Mouse (Mus musculus) embryonic facial prominence, embryonic 11.5 days (tissue): ENCODE results near the gene Il18rap. TPM values are rescaled to one million over a fixed set of nuclear protein-coding genes. Genes with fewer than 3 reads are reported as not detected.
A peak's percentile ranks its signal among the peaks of the same experiment; 100 is the strongest.
"Not testable (repeated sequence)": the region's sequence is repeated elsewhere in the genome, so short reads cannot be mapped to it uniquely, and the experiment has no call there.

Source experiments
- ATAC-seq: fragments of 200-750 bp; cut with Nextera tagmentation; replicated peaks from 2 replicates; pipeline ENCODE4 v1.8.0; 2017; ENCODE audit warnings: low read depth; ENCODE audit not compliant: insufficient number of reproducible peaks, low FRiP score, low TSS enrichment
- DNase-seq: peaks from one replicate; pipeline ENCODE4 v3.0.0-alpha.2; 2015; ENCODE audit warnings: low spot score
- H3K27ac ChIP-seq: fragments of 300-500 bp; sonication (generic); replicated peaks from 2 replicates; pipeline ENCODE4 v1.5.1; 2014; ENCODE audit warnings: mild to moderate bottlenecking, low read depth, low read length, control low read depth
- H3K27me3 ChIP-seq: fragments of 300-500 bp; sonication (generic); 2 replicates; pipeline ENCODE4 v1.6.1; 2014; ENCODE audit warnings: mild to moderate bottlenecking, low read length, moderate library complexity, mixed read lengths; ENCODE audit not compliant: control insufficient read depth, insufficient read depth
- H3K36me3 ChIP-seq: fragments of 300-500 bp; sonication (generic); replicated peaks from 2 replicates; pipeline ENCODE4 v1.6.1; 2014; ENCODE audit warnings: low read depth, mild to moderate bottlenecking, low read length, moderate library complexity, mixed read lengths; ENCODE audit not compliant: control insufficient read depth, insufficient read depth
- H3K4me1 ChIP-seq: fragments of 300-500 bp; sonication (generic); 2 replicates; pipeline ENCODE4 v1.6.1; 2014; ENCODE audit warnings: low read length, mixed read lengths; ENCODE audit not compliant: control insufficient read depth, insufficient read depth
- H3K4me2 ChIP-seq: fragments of 300-500 bp; sonication (generic); 2 replicates; pipeline ENCODE4 v1.6.1; 2014; ENCODE audit warnings: low read depth, mild to moderate bottlenecking, control low read depth, low read length, moderate library complexity
- H3K4me3 ChIP-seq: fragments of 300-500 bp; sonication (generic); 2 replicates; pipeline ENCODE4 v1.5.1; 2014; ENCODE audit warnings: low read depth, low read length, control low read depth
- H3K9ac ChIP-seq: fragments of 300-500 bp; sonication (generic); replicated peaks from 2 replicates; pipeline ENCODE4 v1.6.1; 2014; ENCODE audit warnings: mild to moderate bottlenecking, control low read depth, low read length
- H3K9me3 ChIP-seq: fragments of 300-500 bp; sonication (generic); replicated peaks from 2 replicates; pipeline ENCODE4 v1.6.1; 2016; ENCODE audit warnings: mild to moderate bottlenecking, low read length, inconsistent platforms, mixed read lengths; ENCODE audit not compliant: control insufficient read depth
- WGBS: fragments of 180-500 bp; shearing (Covaris S2); extraction: QIAGEN DNeasy Blood & Tissue Kit; methylation state at CpG from one replicate; pipeline ENCODE4 v1.1.7; 2014; 5-methylcytosine and 5-hydroxymethylcytosine counted together
- polyA plus RNA-seq: library from polyadenylated mRNA; unstranded; fragments of >200 nt; fragmentation: Nextera tagmentation; extraction: Ambion mirVana; gene quantifications from 2 replicates; pipeline ENCODE4 v1.2.1, GENCODE M21; 2014

Il18rap gene
- polyA plus RNA-seq, 1 experiment from 2014 or later = 0.14 TPM

GRCm38 (mm10) chr1:40547762-40548161 is 32.6 kb downstream of the Il18rap start:
- Histone ChIP-seq H3K4me2 (no peak overlapping the region), H3K27me3 (no peaks in the 10 kb centered on the region), H3K27ac (no peak overlapping the region), H3K9ac (no peak overlapping the region), H3K36me3 (no peaks in the 10 kb centered on the region), H3K9me3 (no peaks in the 10 kb centered on the region), H3K4me3 (no peak overlapping the region), H3K4me1 (no peaks in the 10 kb centered on the region)
- WGBS = 65% methylated on average over 10 of the region's 10 CpGs
- ATAC-seq = no peak
- no peak for DNase-seq

GRCm38 (mm10) chr1:40569374-40569773 is 54.2 kb downstream of the Il18rap start:
- H3K4me1 ChIP-seq = no peaks in the 10 kb centered on the region
- no peaks in the 10 kb centered on the region for H3K36me3 ChIP-seq
- no peak overlapping the region for H3K9ac ChIP-seq
- no peak overlapping the region for H3K4me2 ChIP-seq
- 79% methylated on average over 4 of the region's 4 CpGs for WGBS
- ATAC-seq (no peak), DNase-seq (no peak)
- H3K9me3 ChIP-seq = no peaks in the 10 kb centered on the region
- no peaks in the 10 kb centered on the region for H3K27me3 ChIP-seq
- no peak overlapping the region for H3K4me3 ChIP-seq
- no peak overlapping the region for H3K27ac ChIP-seq

DNA sequence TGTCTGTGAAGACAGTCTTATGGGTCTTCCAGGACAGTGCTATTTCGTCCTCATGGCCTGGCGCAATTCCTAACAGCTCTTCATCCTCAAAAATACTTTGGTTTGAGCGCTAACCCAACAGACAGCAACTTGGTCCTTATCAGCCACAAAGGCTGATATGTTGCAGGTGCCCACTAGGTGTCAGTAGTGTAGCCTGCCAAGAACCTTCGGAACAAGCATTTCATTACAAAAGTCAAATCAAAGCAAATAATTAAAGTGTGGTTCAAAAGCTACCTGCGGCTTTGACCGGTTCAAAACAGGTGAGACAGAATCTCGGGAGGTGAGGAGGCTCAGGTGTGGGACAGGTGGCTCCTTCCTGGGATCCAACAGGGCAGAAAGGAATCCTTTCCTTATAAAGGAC is 64.6 kb downstream of the Il18rap start, which contains the start of gene Slc9a4:
TSS of gene Slc9a4 (plus strand) at position 298 of the 400 bp plus-strand sequence.
- Histone ChIP-seq H3K4me2 (no peak within 1 kb of the TSS), H3K9ac (no peak within 1 kb of the TSS), H3K4me3 (no peak within 1 kb of the TSS), H3K9me3 (no peaks in the 10 kb centered on the region), H3K27me3 (no peaks in the 10 kb centered on the region), H3K27ac (no peak within 1 kb of the TSS), H3K36me3 (no peaks in the 10 kb centered on the region), H3K4me1 (no peaks in the 10 kb centered on the region)
- DNase-seq (peak; percentile 70), ATAC-seq (no peak)
- 12% methylated on average over 7 of the region's 7 CpGs for WGBS

DNA sequence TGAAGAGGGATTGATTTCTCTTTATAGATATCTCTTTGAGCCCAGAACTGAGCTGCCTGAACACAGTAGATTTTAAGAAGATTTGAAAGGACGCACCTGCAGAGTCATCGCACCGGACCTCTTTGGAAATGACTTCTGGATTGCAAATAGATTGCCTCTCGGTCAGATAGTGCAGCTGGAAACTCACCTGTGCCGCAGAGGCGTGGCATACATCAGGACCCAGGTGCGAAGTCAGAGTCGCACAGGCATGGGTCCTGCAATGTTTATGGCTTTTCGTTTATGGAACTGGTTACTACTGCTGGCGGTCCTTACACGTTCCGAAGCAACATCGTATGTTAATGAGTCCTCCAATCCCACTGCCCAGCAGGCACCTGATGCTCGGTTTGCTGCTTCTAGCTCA is 65.1 kb downstream of the Il18rap start:
- no peak overlapping the region for H3K27ac ChIP-seq
- no peak overlapping the region for H3K9ac ChIP-seq
- no peak overlapping the region for H3K4me3 ChIP-seq
- 60% methylated on average over 14 of the region's 14 CpGs for WGBS
- H3K4me1 ChIP-seq = no peaks in the 10 kb centered on the region
- H3K36me3 ChIP-seq = no peaks in the 10 kb centered on the region
- H3K9me3 ChIP-seq = no peaks in the 10 kb centered on the region
- DNase-seq (no peak), ATAC-seq (no peak)
- no peak overlapping the region for H3K4me2 ChIP-seq
- H3K27me3 ChIP-seq = no peaks in the 10 kb centered on the region

DNA sequence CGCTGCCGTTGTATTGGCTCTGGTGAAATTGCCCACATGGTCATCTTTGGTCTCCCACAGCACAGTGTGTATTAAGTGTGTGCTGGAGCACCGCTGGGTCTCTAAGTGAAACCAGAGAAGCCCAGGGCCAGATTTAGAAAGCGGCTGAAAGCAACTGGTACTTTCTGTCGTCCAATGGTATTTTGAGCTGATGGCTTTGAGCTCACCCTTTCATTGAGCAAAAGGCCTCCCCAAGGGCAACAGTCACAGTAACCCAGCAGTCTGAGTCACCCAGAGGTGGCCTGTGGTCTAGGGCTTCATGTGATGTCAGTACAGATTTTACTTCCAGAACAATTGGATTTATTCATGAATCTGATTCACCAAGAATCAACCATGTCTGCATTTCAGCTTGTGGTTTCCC is 71.6 kb downstream of the Il18rap start:
- WGBS = 69% methylated on average over 5 of the region's 5 CpGs

GRCm38 (mm10) chr1:40590931-40591330 is 75.8 kb downstream of the Il18rap start:
- Histone ChIP-seq H3K4me3 (no peak overlapping the region), H3K36me3 (no peaks in the 10 kb centered on the region), H3K27ac (no peak overlapping the region), H3K9ac (no peak overlapping the region), H3K4me2 (no peak overlapping the region), H3K4me1 (no peaks in the 10 kb centered on the region), H3K9me3 (no peaks in the 10 kb centered on the region), H3K27me3 (no peaks in the 10 kb centered on the region)
- DNase-seq (no peak), ATAC-seq (no peak)
- WGBS = 83% methylated on average over 4 of the region's 4 CpGs

More for the DNA sequence above, 71.6 kb downstream of the Il18rap start:
- DNase-seq (no peak), ATAC-seq (no peak)
- H3K36me3 ChIP-seq = no peaks in the 10 kb centered on the region
- no peaks in the 10 kb centered on the region for H3K4me1 ChIP-seq
- no peak overlapping the region for H3K4me2 ChIP-seq
- H3K4me3 ChIP-seq = no peak overlapping the region
- H3K27ac ChIP-seq = no peak overlapping the region
- no peak overlapping the region for H3K9ac ChIP-seq
- no peaks in the 10 kb centered on the region for H3K9me3 ChIP-seq
- H3K27me3 ChIP-seq = no peaks in the 10 kb centered on the region

DNA sequence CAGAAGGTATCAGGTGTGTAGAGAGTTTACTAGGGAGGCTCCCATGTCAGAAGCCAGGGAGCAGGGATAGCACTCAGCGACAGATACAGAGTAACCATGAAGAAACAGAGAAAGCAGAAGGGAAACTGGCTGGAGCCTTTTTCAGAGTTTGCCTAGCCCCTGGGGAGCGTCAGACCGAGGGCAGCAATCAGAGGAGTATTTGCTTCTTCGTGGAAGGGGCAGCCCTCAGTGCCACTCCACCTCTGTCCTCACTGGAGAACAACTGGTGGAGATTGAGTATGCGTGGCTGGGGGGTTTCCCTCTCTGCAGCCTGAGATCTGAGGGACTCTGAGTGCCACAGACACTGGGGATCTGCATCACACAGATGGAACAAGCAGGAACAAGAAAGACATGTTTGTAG is 82.7 kb downstream of the Il18rap start:
- Histone ChIP-seq H3K4me2 (no peak overlapping the region), H3K36me3 (no peaks in the 10 kb centered on the region), H3K9me3 (no peaks in the 10 kb centered on the region), H3K27me3 (no peaks in the 10 kb centered on the region), H3K9ac (no peak overlapping the region), H3K4me3 (no peak overlapping the region), H3K27ac (no peak overlapping the region), H3K4me1 (no peaks in the 10 kb centered on the region)
- 58% methylated on average over 5 of the region's 5 CpGs for WGBS
- no peak for DNase-seq
- ATAC-seq = no peak

- ATAC-seq, H3K4me2 ChIP-seq, H3K4me3 ChIP-seq, H3K27me3 ChIP-seq, H3K9ac ChIP-seq, H3K4me1 ChIP-seq, H3K9me3 ChIP-seq, H3K27ac ChIP-seq, H3K36me3 ChIP-seq, DNase-seq: not testable (repeated sequence)
- WGBS = 91% methylated on average over 9 of the region's 9 CpGs
These were observed 84.5 kb downstream of the Il18rap start for GRCm38 (mm10) chr1:40599661-40600060.
